Mouse (Mus musculus): ENCODE measurements around the gene Bin2. TPM values are rescaled to one million over a fixed set of nuclear protein-coding genes. Genes with fewer than 3 reads are reported as not detected.
"Not testable (repeated sequence)": the region's sequence is repeated elsewhere in the genome, so short reads cannot be mapped to it uniquely, and the experiment has no call there.

Gene Bin2
- polyA plus RNA-seq, 1 experiment from 2014 or later, result 4.2 TPM

GRCm38 (mm10) chr15:100611951-100612350 lies 57.4 kb downstream of the Bin2 start:
- Histone ChIP-seq H3K27me3 (ENCODE audit: control insufficient read depth, insufficient read depth, low read length) (no peaks in the 10 kb centered on the region; the same call in 1 of the 2 replicates), H3K27ac (replicated peaks; ENCODE audit: low read depth, low read length) (no peak overlapping the region), H3K4me1 (ENCODE audit: control insufficient read depth, insufficient read depth, low read length) (peaks cover 5% of the 10 kb centered on the region; the same call in 1 of the 2 replicates), H3K9ac (ENCODE audit: low read length) (no peak overlapping the region), H3K4me3 (ENCODE audit: low read depth, low read length) (no peak overlapping the region), H3K4me2 (ENCODE audit: low read depth, severe bottlenecking) (no peak overlapping the region), H3K9me3 (ENCODE audit: control insufficient read depth, low read length) (no peaks in the 10 kb centered on the region), H3K36me3 (ENCODE audit: control insufficient read depth, insufficient read depth, low read length) (no peaks in the 10 kb centered on the region)
- DNase-seq (ENCODE audit: low spot score) (no peak), ATAC-seq (ENCODE audit: insufficient number of reproducible peaks, low FRiP score, low TSS enrichment, low read depth) (no peak)
- 79% methylated on average over 7 of the region's 7 CpGs for WGBS

- H3K4me1 ChIP-seq (ENCODE audit: control insufficient read depth, insufficient read depth, low read length); H3K36me3 ChIP-seq (ENCODE audit: control insufficient read depth, insufficient read depth, low read length); H3K27ac ChIP-seq (replicated peaks; ENCODE audit: low read depth, low read length); H3K4me3 ChIP-seq (ENCODE audit: low read depth, low read length); ATAC-seq (ENCODE audit: insufficient number of reproducible peaks, low FRiP score, low TSS enrichment, low read depth); H3K9ac ChIP-seq (ENCODE audit: low read length); H3K9me3 ChIP-seq (ENCODE audit: control insufficient read depth, low read length); H3K4me2 ChIP-seq (ENCODE audit: low read depth, severe bottlenecking); DNase-seq (ENCODE audit: low spot score): not testable (repeated sequence)
- peaks cover 15% of the 10 kb centered on the region; the same call in 1 of the 2 replicates for H3K27me3 ChIP-seq (ENCODE audit: control insufficient read depth, insufficient read depth, low read length)
- 90% methylated on average over 8 of the region's 8 CpGs for WGBS
Measured at GRCm38 (mm10) chr15:100606677-100607076, 62.7 kb downstream of the Bin2 start.

GRCm38 (mm10) chr15:100601669-100602068 lies 67.7 kb downstream of the Bin2 start:
- ATAC-seq (ENCODE audit: insufficient number of reproducible peaks, low FRiP score, low TSS enrichment, low read depth) (no peak), DNase-seq (ENCODE audit: low spot score) (no peak)
- H3K4me3 ChIP-seq (ENCODE audit: low read depth, low read length), result no peak overlapping the region
- no peaks in the 10 kb centered on the region for H3K9me3 ChIP-seq (ENCODE audit: control insufficient read depth, low read length)
- 0 out of 2 replicates have a peak, but pooled peaks cover 2% of the 10 kb centered on the region for H3K4me1 ChIP-seq (ENCODE audit: control insufficient read depth, insufficient read depth, low read length)
- no peak overlapping the region for H3K9ac ChIP-seq (ENCODE audit: low read length)
- WGBS, result 40% methylated on average over 3 of the region's 3 CpGs
- peaks cover 40% of the 10 kb centered on the region for H3K27me3 ChIP-seq (ENCODE audit: control insufficient read depth, insufficient read depth, low read length)
- no peak overlapping the region for H3K27ac ChIP-seq (replicated peaks; ENCODE audit: low read depth, low read length)
- H3K36me3 ChIP-seq (ENCODE audit: control insufficient read depth, insufficient read depth, low read length), result no peaks in the 10 kb centered on the region
- no peak overlapping the region for H3K4me2 ChIP-seq (ENCODE audit: low read depth, severe bottlenecking)

DNA sequence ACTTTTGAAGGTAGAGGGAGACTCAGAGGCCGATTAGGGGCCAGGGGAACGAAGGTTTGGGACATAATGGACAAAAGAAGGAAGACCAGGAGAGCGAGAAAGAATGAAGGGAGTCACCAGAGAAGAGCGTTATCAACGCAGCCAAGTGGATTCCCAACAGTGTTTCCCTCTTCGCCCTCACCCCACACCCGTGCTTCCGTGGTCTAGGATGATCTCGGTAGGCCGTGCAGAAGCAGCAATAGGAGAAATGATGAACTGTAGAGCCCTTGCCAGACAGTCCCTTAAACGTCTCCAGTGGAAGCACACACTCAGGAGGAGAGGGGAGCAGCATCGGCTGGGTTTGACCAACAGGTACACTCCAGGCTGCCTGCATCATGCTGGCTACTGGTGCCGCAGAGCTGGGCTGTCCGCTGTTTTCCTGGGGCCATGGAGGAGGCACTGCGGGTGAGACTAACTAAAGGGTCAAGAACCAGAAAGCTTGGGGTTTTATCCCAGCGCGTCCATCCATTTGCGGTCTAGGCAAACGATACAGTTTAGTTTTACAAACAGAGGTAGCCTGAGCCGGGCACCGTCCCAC lies 68.6 kb downstream of the Bin2 start:
- no peak overlapping the region for H3K9ac ChIP-seq (ENCODE audit: low read length)
- WGBS, result 12% methylated on average over 21 of the region's 21 CpGs
- DNase-seq (ENCODE audit: low spot score) (peak; percentile 28), ATAC-seq (ENCODE audit: insufficient number of reproducible peaks, low FRiP score, low TSS enrichment, low read depth) (no peak)
- H3K36me3 ChIP-seq (ENCODE audit: control insufficient read depth, insufficient read depth, low read length), result no peaks in the 10 kb centered on the region
- peaks cover 40% of the 10 kb centered on the region for H3K27me3 ChIP-seq (ENCODE audit: control insufficient read depth, insufficient read depth, low read length)
- no peak overlapping the region; the same call in 1 of the 2 replicates for H3K4me2 ChIP-seq (ENCODE audit: low read depth, severe bottlenecking)
- H3K4me3 ChIP-seq (ENCODE audit: low read depth, low read length), result no peak overlapping the region
- 0 out of 2 replicates have a peak, but pooled peaks cover 2% of the 10 kb centered on the region for H3K4me1 ChIP-seq (ENCODE audit: control insufficient read depth, insufficient read depth, low read length)
- H3K9me3 ChIP-seq (ENCODE audit: control insufficient read depth, low read length), result no peaks in the 10 kb centered on the region
- H3K27ac ChIP-seq (replicated peaks; ENCODE audit: low read depth, low read length), result no peak overlapping the region

GRCm38 (mm10) chr15:100600047-100600695 lies 69.2 kb downstream of the Bin2 start:
- no peaks in the 10 kb centered on the region for H3K9me3 ChIP-seq (ENCODE audit: control insufficient read depth, low read length)
- H3K27me3 ChIP-seq (ENCODE audit: control insufficient read depth, insufficient read depth, low read length), result peaks cover 37% of the 10 kb centered on the region
- peak overlapping the region; percentile 96 for H3K4me2 ChIP-seq (ENCODE audit: low read depth, severe bottlenecking)
- peak overlapping the region; percentile 78 for H3K9ac ChIP-seq (ENCODE audit: low read length)
- no peaks in the 10 kb centered on the region for H3K36me3 ChIP-seq (ENCODE audit: control insufficient read depth, insufficient read depth, low read length)
- H3K27ac ChIP-seq (replicated peaks; ENCODE audit: low read depth, low read length), result no peak overlapping the region
- 0 out of 2 replicates have a peak, but pooled peaks cover 2% of the 10 kb centered on the region for H3K4me1 ChIP-seq (ENCODE audit: control insufficient read depth, insufficient read depth, low read length)
- H3K4me3 ChIP-seq (ENCODE audit: low read depth, low read length), result peak overlapping the region; percentile 68
- DNase-seq (ENCODE audit: low spot score) (peak; percentile 83), ATAC-seq (ENCODE audit: insufficient number of reproducible peaks, low FRiP score, low TSS enrichment, low read depth) (peak; percentile 51; the same call in 1 of the 2 replicates)
- 1% methylated on average over 35 of the region's 35 CpGs for WGBS

- Histone ChIP-seq H3K9me3 (ENCODE audit: control insufficient read depth, low read length) (no peaks in the 10 kb centered on the region), H3K4me2 (ENCODE audit: low read depth, severe bottlenecking) (peak within 1 kb of the TSS; percentile 96), H3K4me1 (ENCODE audit: control insufficient read depth, insufficient read depth, low read length) (0 out of 2 replicates have a peak, but pooled peaks cover 2% of the 10 kb centered on the region), H3K36me3 (ENCODE audit: control insufficient read depth, insufficient read depth, low read length) (no peaks in the 10 kb centered on the region), H3K27ac (replicated peaks; ENCODE audit: low read depth, low read length) (no peak within 1 kb of the TSS), H3K4me3 (ENCODE audit: low read depth, low read length) (peak within 1 kb of the TSS; percentile 68), H3K9ac (ENCODE audit: low read length) (peak within 1 kb of the TSS; percentile 78), H3K27me3 (ENCODE audit: control insufficient read depth, insufficient read depth, low read length) (peaks cover 33% of the 10 kb centered on the region)
- under 1% methylated on average over 65 of the region's 76 CpGs for WGBS
- DNase-seq (ENCODE audit: low spot score) (peak; percentile 52), ATAC-seq (ENCODE audit: insufficient number of reproducible peaks, low FRiP score, low TSS enrichment, low read depth) (peak; percentile 42; the same call in 1 of the 2 replicates)
Measured at GRCm38 (mm10) chr15:100599276-100600046, 69.9 kb downstream of the Bin2 start, which contains the start of gene Pou6f1. Gene Pou6f1 (minus strand): TSS chr15:100599984.

DNA sequence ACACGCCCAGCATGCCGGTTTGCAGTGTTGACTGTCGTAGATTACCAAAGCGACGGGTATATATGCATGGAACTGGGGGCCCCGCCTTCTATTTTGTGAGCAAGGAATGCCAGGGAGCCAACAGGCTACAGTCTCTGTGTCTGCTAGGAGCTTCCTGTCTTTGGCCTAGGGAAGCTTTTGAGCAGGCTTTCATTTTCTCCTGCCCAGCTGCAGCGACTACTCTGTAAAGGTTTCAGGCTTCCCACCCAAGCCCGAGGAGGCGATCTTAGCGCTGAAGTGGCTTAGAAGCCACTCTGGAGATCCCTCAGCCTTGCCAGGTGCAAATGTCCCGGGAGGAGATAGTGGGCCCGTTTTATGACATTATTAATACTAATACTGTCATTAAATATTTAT lies 70.5 kb downstream of the Bin2 start:
- Histone ChIP-seq H3K27ac (replicated peaks; ENCODE audit: low read depth, low read length) (no peak overlapping the region), H3K9me3 (ENCODE audit: control insufficient read depth, low read length) (no peaks in the 10 kb centered on the region), H3K4me2 (ENCODE audit: low read depth, severe bottlenecking) (peak overlapping the region; percentile 96), H3K36me3 (ENCODE audit: control insufficient read depth, insufficient read depth, low read length) (no peaks in the 10 kb centered on the region), H3K4me3 (ENCODE audit: low read depth, low read length) (peak overlapping the region; percentile 68), H3K9ac (ENCODE audit: low read length) (peak overlapping the region; percentile 78; the same call in 1 of the 2 replicates), H3K27me3 (ENCODE audit: control insufficient read depth, insufficient read depth, low read length) (peaks cover 33% of the 10 kb centered on the region), H3K4me1 (ENCODE audit: control insufficient read depth, insufficient read depth, low read length) (0 out of 2 replicates have a peak, but pooled peaks cover 2% of the 10 kb centered on the region)
- DNase-seq (ENCODE audit: low spot score) (peak; percentile 62), ATAC-seq (ENCODE audit: insufficient number of reproducible peaks, low FRiP score, low TSS enrichment, low read depth) (no peak)
- under 1% methylated on average over 12 of the region's 12 CpGs for WGBS

- Histone ChIP-seq H3K4me2 (ENCODE audit: low read depth, severe bottlenecking) (peak overlapping the region; percentile 96), H3K9ac (ENCODE audit: low read length) (no peak overlapping the region), H3K27ac (replicated peaks; ENCODE audit: low read depth, low read length) (no peak overlapping the region), H3K36me3 (ENCODE audit: control insufficient read depth, insufficient read depth, low read length) (no peaks in the 10 kb centered on the region), H3K4me1 (ENCODE audit: control insufficient read depth, insufficient read depth, low read length) (0 out of 2 replicates have a peak, but pooled peaks cover 2% of the 10 kb centered on the region), H3K4me3 (ENCODE audit: low read depth, low read length) (peak overlapping the region; percentile 68; the same call in 1 of the 2 replicates), H3K9me3 (ENCODE audit: control insufficient read depth, low read length) (no peaks in the 10 kb centered on the region), H3K27me3 (ENCODE audit: control insufficient read depth, insufficient read depth, low read length) (peaks cover 29% of the 10 kb centered on the region)
- 15% methylated on average over 9 of the region's 9 CpGs for WGBS
- no peak for DNase-seq (ENCODE audit: low spot score)
- no peak for ATAC-seq (ENCODE audit: insufficient number of reproducible peaks, low FRiP score, low TSS enrichment, low read depth)
Measured at GRCm38 (mm10) chr15:100598287-100598882, 71.0 kb downstream of the Bin2 start.

Measured in limb, embryonic 11.5 days (tissue).